Mouse (Mus musculus) midbrain, embryonic 16.5 days (tissue): Measurements from ENCODE around the gene Dscaml1. TPM values are rescaled to one million over a fixed set of nuclear protein-coding genes. Genes with fewer than 3 reads are reported as not detected.

Experiments used
- ATAC-seq: fragments of 200-750 bp; cut with Nextera tagmentation; 2 replicates; pipeline ENCODE4 v1.8.0; 2017; ENCODE audit warnings: moderate TSS enrichment
- H3K27ac ChIP-seq: fragments of 300-500 bp; sonication (generic); 2 replicates; pipeline ENCODE4 v1.5.1; 2014; ENCODE audit warnings: mild to moderate bottlenecking, low read length, mixed read lengths
- H3K27me3 ChIP-seq: fragments of 300-500 bp; sonication (generic); 2 replicates; pipeline ENCODE4 v1.6.1; 2014; ENCODE audit warnings: low read depth, low read length, mixed read lengths; ENCODE audit not compliant: control insufficient read depth, insufficient read depth
- H3K36me3 ChIP-seq: fragments of 300-500 bp; sonication (generic); 2 replicates; pipeline ENCODE4 v1.6.1; 2014; ENCODE audit warnings: mild to moderate bottlenecking, low read length, moderate library complexity, mixed read lengths; ENCODE audit not compliant: control insufficient read depth, insufficient read depth
- H3K4me1 ChIP-seq: fragments of 300-500 bp; sonication (generic); 2 replicates; pipeline ENCODE4 v1.6.1; 2014; ENCODE audit warnings: mild to moderate bottlenecking, low read length, mixed read lengths; ENCODE audit not compliant: control insufficient read depth, insufficient read depth
- H3K4me2 ChIP-seq: fragments of 300-500 bp; sonication (generic); 2 replicates; pipeline ENCODE4 v1.6.1; 2014; ENCODE audit warnings: mild to moderate bottlenecking, low read length, mixed read lengths
- H3K4me3 ChIP-seq: fragments of 300-500 bp; sonication (generic); 2 replicates; pipeline ENCODE4 v1.5.1; 2014; ENCODE audit warnings: low read depth, mild to moderate bottlenecking, low read length, moderate library complexity, mixed read lengths
- H3K9ac ChIP-seq: fragments of 300-500 bp; sonication (generic); 2 replicates; pipeline ENCODE4 v1.6.1; 2014; ENCODE audit warnings: low read depth, low read length, mixed read lengths
- H3K9me3 ChIP-seq: fragments of 300-500 bp; sonication (generic); replicated peaks from 2 replicates; pipeline ENCODE4 v1.6.1; 2014; ENCODE audit warnings: mild to moderate bottlenecking, low read length, mixed read lengths; ENCODE audit not compliant: control insufficient read depth, poor library complexity, severe bottlenecking
- WGBS: fragments of 180-500 bp; shearing (Covaris S2); extraction: QIAGEN DNeasy Blood & Tissue Kit; methylation state at CpG from one replicate; pipeline ENCODE4 v1.1.7; 2014; 5-methylcytosine and 5-hydroxymethylcytosine counted together
- polyA plus RNA-seq: library from polyadenylated mRNA; unstranded; fragments of >200 nt; fragmentation: Nextera tagmentation; extraction: Ambion mirVana; gene quantifications from 2 replicates; pipeline ENCODE4 v1.2.1, GENCODE M21; 2015

Dscaml1 gene
- polyA plus RNA-seq, result 17.9 and 20.6 TPM in 2 replicates

- Histone ChIP-seq H3K9me3 (no peaks in the 10 kb centered on the region), H3K27me3 (peaks cover 4% of the 10 kb centered on the region; the same call in 1 of the 2 replicates), H3K36me3 (no peaks in the 10 kb centered on the region), H3K9ac (no peak within 1 kb of the TSS), H3K4me1 (peaks cover 2% of the 10 kb centered on the region; the same call in 1 of the 2 replicates), H3K4me2 (no peak within 1 kb of the TSS), H3K4me3 (no peak within 1 kb of the TSS), H3K27ac (no peak within 1 kb of the TSS)
- WGBS, result 84% methylated on average over 4 of the region's 4 CpGs
- ATAC-seq, result no peak
Measured at GRCm38 (mm10) chr9:45426456-45426855, at the start of gene Dscaml1. Gene Dscaml1 (plus strand): TSS chr9:45426628.

GRCm38 (mm10) chr9:45376883-45377282 lies 49.5 kb upstream of the Dscaml1 start:
- Histone ChIP-seq H3K9ac (no peak overlapping the region), H3K27ac (no peak overlapping the region), H3K36me3 (no peaks in the 10 kb centered on the region), H3K4me3 (no peak overlapping the region), H3K27me3 (no peaks in the 10 kb centered on the region), H3K9me3 (no peaks in the 10 kb centered on the region), H3K4me1 (peaks cover 28% of the 10 kb centered on the region), H3K4me2 (no peak overlapping the region)
- WGBS, result 80% methylated on average over 2 of the region's 2 CpGs
- no peak for ATAC-seq

GRCm38 (mm10) chr9:45380411-45381251 lies 45.8 kb upstream of the Dscaml1 start:
- no peaks in the 10 kb centered on the region for H3K36me3 ChIP-seq
- peak overlapping the region; percentile 31; the same call in 1 of the 2 replicates for H3K9ac ChIP-seq
- no peak overlapping the region for H3K4me3 ChIP-seq
- no peaks in the 10 kb centered on the region for H3K27me3 ChIP-seq
- no peaks in the 10 kb centered on the region for H3K9me3 ChIP-seq
- 29% methylated on average over 10 of the region's 10 CpGs for WGBS
- ATAC-seq, result peak; percentile 67
- H3K4me2 ChIP-seq, result no peak overlapping the region
- peaks cover 22% of the 10 kb centered on the region for H3K4me1 ChIP-seq
- peak overlapping the region; percentile 62 for H3K27ac ChIP-seq

- 77% methylated on average over 5 of the region's 5 CpGs for WGBS
- Histone ChIP-seq H3K36me3 (no peaks in the 10 kb centered on the region), H3K4me3 (no peak overlapping the region), H3K27ac (no peak overlapping the region), H3K9ac (no peak overlapping the region), H3K4me1 (peaks cover 20% of the 10 kb centered on the region), H3K4me2 (no peak overlapping the region), H3K9me3 (no peaks in the 10 kb centered on the region), H3K27me3 (no peaks in the 10 kb centered on the region)
- ATAC-seq, result no peak
Measured at GRCm38 (mm10) chr9:45382336-45382735, 44.1 kb upstream of the Dscaml1 start.

- Histone ChIP-seq H3K4me3 (no peak overlapping the region), H3K4me2 (no peak overlapping the region), H3K27me3 (no peaks in the 10 kb centered on the region), H3K27ac (no peak overlapping the region), H3K4me1 (peaks cover 19% of the 10 kb centered on the region), H3K9ac (no peak overlapping the region), H3K9me3 (no peaks in the 10 kb centered on the region), H3K36me3 (no peaks in the 10 kb centered on the region)
- WGBS, result 66% methylated on average over 5 of the region's 5 CpGs
- no peak for ATAC-seq
Measured at GRCm38 (mm10) chr9:45382834-45383233, 43.6 kb upstream of the Dscaml1 start.

GRCm38 (mm10) chr9:45383883-45384282 lies 42.5 kb upstream of the Dscaml1 start:
- H3K36me3 ChIP-seq, result no peaks in the 10 kb centered on the region
- 89% methylated on average over 6 of the region's 6 CpGs for WGBS
- H3K27ac ChIP-seq, result no peak overlapping the region
- H3K4me2 ChIP-seq, result no peak overlapping the region
- H3K4me1 ChIP-seq, result peaks cover 17% of the 10 kb centered on the region
- no peaks in the 10 kb centered on the region for H3K27me3 ChIP-seq
- no peak overlapping the region for H3K4me3 ChIP-seq
- H3K9me3 ChIP-seq, result no peaks in the 10 kb centered on the region
- H3K9ac ChIP-seq, result no peak overlapping the region
- no peak for ATAC-seq

GRCm38 (mm10) chr9:45386698-45387097 lies 39.7 kb upstream of the Dscaml1 start:
- no peak overlapping the region for H3K4me3 ChIP-seq
- 86% methylated on average over 5 of the region's 5 CpGs for WGBS
- H3K9ac ChIP-seq, result no peak overlapping the region
- H3K27ac ChIP-seq, result no peak overlapping the region
- no peak overlapping the region for H3K4me2 ChIP-seq
- ATAC-seq, result no peak
- no peaks in the 10 kb centered on the region for H3K27me3 ChIP-seq
- H3K36me3 ChIP-seq, result no peaks in the 10 kb centered on the region
- no peaks in the 10 kb centered on the region for H3K9me3 ChIP-seq
- peaks cover 3% of the 10 kb centered on the region; the same call in 1 of the 2 replicates for H3K4me1 ChIP-seq

GRCm38 (mm10) chr9:45388385-45388994 lies 37.9 kb upstream of the Dscaml1 start:
- Histone ChIP-seq H3K27ac (no peak overlapping the region), H3K9me3 (no peaks in the 10 kb centered on the region), H3K4me3 (no peak overlapping the region), H3K36me3 (peaks cover 6% of the 10 kb centered on the region), H3K4me2 (no peak overlapping the region), H3K4me1 (no peaks in the 10 kb centered on the region), H3K9ac (no peak overlapping the region), H3K27me3 (no peaks in the 10 kb centered on the region)
- 43% methylated on average over 12 of the region's 12 CpGs for WGBS
- peak; percentile 84 for ATAC-seq

GRCm38 (mm10) chr9:45389596-45389995 lies 36.8 kb upstream of the Dscaml1 start:
- ATAC-seq, result no peak
- Histone ChIP-seq H3K4me1 (no peaks in the 10 kb centered on the region), H3K9me3 (no peaks in the 10 kb centered on the region), H3K9ac (no peak overlapping the region), H3K4me3 (no peak overlapping the region), H3K27me3 (no peaks in the 10 kb centered on the region), H3K36me3 (peaks cover 12% of the 10 kb centered on the region), H3K4me2 (no peak overlapping the region), H3K27ac (no peak overlapping the region)
- WGBS, result 89% methylated on average over 8 of the region's 8 CpGs
